Mouse (Mus musculus) WW6 (cell line): ENCODE measurements at regions not wholly inside any gene's neighbourhood (a gene's known extent, or its start where the extent isn't known, plus 50 kb on each side); places are given as distances from the start of the nearest gene placed in this dataset.

Source experiments
- DNase-seq: peaks from one replicate; pipeline ENCODE4 v3.0.0-alpha.2; 2013; ENCODE audit warnings: low read depth, low spot score

DNA sequence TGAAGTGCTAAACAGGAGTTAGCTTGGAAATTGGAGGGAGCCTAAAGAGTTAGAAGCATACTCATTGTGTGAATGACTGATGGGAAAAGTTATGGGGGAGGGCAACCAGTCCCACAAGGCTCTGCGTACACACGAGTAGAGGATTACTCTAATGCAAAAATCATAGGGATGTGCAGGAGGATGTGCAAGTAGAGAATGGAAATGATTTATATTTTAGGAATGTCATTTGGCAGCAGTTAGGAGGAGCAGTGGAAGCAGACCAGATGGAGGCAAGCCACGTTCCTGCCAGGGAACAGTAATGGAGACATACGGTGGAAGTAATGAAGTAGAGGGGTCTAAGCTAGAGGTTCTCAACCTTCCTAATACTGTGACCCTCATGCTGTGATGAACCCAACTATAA is 194.1 kb upstream of the Arhgap24 start:
- no peak for DNase-seq

DNA sequence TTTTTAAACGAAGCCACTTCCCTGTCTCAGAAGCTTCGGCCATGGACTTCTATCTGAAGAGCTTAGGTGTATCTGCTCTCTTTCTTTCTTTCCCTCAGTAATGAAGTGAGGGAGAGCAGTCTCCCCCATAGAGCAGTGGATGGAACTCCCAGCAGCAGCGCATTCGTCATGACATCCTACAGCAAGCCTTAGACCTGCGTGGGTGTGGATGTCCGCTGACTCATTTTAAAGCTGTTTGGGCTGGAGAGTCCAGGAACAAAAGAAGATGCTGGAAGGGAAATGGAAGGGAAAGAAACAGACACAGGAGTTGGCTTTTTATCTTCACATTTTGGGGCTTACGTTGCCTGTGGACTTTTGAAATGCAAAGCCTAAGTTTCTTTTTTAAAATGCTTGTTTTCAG is 190.3 kb upstream of the Arhgap24 start:
- DNase-seq: no peak

DNA sequence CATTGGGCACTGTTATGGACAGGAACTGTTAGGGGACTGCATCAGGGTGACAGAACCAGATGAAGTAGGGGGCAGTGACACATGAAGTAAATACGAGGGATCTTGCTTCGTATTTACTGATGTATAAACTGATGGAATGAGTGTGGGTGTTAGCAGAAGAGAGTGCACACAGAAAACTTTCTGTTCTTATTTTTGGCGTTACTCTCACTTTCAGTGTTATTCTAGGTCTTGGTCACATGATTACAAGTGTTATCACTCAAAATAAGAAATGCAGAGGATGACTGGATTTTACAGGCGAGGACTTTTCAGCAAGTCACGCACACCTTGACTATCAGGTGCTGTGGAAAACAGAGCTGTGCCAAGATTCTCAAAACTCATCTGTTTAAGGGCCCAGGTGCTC is 185.6 kb upstream of the Arhgap24 start:
- no peak for DNase-seq

DNA sequence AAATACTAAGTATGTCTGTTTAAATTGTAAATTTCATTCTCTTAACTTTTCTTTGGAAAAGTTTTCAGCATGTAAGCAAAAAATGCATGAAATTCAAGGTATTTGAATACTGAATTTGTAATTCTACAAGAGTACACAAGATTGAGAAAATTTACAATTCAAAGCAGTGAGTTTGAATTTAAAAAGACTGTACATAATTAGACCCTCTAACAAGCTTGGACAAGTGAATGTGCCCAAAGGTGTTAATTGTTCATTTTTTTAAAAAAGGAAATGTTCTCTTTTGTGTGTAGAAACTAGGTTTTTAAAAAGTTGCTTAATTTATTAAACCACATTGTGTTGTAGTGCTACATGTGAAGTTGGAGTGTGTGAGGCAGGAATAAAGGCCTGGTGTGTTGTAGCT is 174.9 kb upstream of the Arhgap24 start:
- no peak for DNase-seq

DNA sequence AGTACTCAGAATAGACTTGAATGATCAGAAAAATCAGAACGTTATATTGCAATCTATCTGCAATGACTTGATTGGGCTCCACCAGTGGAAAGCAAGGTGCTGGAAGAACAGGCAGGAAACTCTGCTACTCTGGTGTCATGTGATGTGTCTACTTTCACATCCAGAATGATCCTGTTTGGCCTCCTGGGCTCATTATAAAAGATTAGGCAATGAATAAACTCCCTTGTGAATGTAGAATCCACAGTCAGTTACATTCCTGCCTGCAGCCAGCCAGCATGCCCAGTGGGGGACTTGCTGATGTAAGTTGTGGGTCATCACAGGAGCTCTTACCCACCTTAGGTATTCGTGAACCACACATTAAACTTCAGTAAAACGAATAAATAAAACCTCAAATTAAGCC is 174.5 kb upstream of the Arhgap24 start:
- no peak for DNase-seq

DNA sequence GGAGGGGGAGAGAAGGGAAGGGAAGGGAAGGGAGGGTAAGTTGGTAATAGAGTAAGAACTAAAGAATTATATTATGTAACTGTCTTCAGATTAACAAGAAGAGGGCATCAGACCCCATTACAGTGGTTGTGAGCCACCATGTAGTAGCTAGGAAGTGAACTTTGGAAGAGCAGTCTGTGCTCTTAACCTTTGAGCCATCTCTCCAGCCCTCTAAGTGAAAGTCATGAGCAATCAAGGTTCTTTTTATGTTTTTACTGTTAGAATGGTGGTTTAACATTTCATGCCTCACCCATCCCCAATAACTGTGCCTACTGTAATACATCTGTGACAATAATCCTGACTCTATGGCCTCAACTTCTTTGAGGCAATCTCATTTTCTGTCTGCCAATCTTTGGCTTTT is 169.6 kb upstream of the Arhgap24 start:
- DNase-seq: no peak

DNA sequence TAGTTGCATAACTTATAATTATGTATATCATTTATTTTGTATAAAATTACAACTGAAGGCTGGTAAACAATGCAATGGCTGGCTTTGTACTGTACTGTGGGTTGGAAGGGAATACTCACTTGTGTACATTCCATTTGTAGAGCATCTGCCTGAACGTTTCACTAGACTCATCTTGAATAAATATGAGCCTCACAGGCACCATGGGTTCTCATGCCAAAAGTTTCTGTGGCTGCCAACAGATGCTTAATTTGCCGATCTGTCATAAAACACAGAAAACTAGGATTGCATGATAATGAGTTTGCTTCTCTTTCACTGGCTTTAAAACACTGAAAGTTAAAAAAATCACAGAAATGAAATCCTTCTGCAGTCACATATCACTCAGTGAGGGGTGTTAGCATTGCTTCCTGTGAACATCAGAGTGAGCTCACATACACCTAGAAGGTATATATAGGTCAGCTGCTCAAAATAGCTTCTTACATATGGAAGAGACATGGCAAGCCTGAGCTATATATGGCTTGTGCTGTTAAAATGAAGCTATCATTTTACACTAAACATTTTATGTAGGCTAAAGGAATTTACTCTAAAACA is 152.9 kb upstream of the Arhgap24 start:
- DNase-seq: no peak

DNA sequence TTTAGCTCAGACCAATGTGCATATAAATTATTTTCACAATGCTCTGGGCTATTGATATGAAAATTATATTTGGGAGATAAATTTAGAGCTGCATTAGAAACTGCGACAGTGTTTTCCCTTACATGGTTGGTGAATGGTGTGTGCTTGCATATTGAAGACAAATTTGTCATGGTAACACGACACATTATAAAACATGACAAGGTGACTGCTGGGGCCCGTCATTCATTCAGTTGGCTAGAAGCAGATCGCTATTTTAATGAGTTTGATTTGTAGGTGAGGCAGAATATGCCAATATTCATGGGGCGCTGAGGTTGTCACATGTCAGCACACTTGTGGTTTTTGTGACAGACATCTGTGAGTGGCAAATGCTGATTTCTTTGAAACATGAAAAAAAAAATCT is 147.3 kb upstream of the Arhgap24 start:
- no peak for DNase-seq

DNA sequence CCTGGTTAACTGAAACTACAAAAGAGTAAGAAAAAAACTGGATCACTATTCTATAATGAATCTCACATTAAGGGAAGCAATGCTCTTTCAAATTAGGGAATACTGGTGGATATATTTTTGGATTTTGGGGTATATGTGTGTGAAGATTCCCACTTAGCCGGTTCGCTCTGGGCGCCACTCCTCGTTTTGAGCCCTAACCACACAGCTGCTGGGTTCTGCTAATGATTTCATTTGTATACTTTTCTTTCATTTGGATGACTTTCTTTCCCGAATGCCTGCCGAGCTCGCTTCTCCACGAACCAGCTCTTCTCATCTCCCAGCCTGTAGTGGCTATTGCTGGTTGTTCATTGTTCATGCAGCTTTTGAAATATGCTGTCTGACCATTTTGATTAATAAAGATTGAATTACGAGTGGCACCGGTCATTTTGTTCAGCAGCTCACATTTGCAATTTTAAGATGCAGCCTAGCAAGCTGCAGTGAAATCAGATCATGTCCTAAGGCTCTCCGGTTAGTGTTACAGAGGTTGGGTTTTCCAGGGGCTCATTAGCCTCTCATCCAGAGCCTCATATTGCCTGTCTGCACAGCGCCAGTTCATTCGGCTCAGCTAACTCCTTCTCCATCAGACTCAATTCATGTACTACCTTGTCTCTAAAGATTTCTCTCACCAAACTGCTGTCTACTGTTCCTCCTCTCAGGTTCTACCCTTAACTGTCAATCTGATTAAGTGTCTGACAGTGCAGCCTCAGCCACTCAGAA is 146.6 kb upstream of the Arhgap24 start:
- no peak for DNase-seq

DNA sequence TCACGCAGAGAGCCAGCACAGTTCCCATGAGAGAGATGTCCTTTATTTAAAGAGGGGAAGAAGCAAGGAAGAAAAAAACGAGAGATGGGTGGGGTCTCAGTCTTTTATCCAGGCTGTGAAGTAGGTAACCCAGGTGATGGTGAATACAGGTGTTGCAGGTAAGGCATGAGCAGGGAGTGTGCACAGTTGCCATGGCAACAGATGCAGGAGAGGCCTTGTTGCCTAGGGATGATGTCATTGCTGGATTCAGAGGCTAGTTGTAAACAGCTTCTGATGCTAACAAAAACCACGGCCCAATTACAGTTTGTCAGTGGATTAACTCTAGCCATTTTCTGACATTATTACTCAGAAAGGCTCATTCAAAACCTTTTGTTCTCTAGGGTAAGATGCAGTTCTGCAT is 114.7 kb upstream of the Arhgap24 start:
- no peak for DNase-seq

DNA sequence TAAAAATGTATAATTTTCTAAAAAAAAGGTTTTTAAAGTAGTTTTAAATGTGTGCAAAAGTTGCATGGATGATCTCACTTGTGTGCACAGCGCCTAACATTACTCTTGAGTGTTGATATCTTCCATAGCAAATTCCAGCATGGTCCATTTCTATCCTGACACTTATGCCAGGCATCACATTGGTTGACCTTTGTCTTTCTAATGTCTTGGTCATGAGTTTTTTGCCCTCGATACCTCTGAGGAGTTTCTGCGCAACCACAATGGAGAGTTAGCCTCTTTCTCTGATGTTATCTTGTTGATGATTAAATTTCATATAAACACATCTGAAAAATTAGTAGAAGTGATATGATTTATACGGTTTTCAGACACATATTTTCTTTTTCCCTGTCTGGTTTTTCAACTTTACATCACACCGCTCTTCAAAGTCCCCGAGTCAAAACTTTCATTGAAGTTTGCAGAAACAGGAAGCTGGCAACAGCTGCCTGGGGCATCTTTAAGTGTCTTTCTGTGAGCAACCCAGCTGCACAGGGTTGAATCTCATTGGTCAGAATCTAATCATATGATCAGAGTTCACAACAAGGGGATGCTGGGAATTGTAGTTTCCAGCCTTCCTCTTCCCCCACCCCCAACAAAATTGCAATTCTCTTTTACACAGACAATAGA is 107.8 kb upstream of the Arhgap24 start:
- no peak for DNase-seq

DNA sequence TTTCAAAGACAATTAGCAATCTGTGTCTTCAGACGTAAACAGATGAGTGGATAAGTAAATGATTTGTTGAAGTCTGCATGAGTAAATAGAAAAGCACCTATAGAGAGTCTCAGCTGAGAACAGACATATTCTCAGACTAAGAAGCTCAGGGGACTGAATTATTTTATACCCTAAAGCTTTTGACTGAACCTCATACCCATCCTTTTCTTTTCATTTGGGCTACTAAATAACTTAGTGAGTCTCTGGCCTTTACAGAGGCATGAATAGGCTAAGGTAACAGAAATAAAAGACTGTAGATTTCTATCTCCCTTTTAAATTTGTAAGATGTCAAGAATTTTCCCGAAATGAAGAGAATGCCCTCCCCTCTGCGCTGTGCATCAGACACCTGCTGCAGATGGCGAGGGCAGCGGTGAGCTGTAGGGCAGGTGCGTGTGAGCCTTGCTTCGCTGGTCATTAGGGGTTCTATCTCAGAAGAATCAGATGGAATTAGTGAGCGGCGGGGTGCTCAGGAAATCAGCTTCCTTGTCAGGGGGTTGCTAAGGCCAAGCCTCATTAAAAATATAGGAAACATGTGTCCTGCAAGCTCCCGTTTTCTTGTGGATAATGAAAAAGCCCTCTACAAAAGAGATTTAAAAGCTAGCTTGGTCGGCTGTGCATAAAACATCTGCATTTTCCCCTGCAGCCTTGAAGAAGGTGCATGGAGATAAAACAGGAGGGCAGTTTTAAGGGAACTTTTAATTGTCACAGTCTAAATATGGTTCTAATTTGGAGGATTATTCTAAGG is 107.0 kb upstream of the Arhgap24 start:
- no peak for DNase-seq

DNA sequence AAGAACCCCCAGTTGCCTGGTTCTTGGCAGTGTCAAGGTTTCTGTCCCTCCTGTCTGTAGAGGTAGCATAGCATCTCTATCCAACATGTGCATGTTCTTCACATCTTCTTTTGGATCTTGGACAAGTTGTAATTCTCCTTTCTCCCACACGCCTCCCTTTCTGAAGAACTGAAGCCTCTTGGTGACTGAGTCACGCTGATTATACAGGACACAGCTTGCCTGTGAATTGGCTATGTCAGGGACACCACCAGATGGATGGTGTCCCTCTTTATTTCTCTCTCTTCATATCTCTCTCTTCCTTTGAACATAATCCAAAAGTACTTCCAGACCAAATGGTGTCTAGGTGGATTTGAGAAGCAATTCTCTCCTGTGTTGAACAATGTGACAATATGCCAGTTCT is 105.9 kb upstream of the Arhgap24 start:
- DNase-seq: no peak

DNA sequence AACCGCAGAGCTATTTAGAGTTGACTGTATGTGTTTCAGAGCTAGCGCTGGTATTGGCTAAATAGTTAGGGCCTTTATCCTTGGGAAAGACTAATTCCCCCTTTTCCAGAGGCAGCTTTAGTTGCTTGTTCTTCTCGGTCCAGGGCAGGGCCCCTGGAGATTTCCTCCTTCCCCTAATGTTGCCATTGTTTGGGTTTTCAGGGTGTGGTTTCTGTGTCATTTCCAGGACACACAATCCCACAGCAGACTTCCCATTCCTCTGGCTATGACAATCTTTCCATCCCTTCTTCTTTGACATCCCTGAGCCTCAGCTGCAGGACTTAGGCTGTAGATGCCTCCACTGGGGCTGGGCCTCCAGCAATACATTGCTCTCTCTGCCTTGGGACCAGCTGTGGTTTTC is 87.2 kb upstream of the Arhgap24 start:
- no peak for DNase-seq

DNA sequence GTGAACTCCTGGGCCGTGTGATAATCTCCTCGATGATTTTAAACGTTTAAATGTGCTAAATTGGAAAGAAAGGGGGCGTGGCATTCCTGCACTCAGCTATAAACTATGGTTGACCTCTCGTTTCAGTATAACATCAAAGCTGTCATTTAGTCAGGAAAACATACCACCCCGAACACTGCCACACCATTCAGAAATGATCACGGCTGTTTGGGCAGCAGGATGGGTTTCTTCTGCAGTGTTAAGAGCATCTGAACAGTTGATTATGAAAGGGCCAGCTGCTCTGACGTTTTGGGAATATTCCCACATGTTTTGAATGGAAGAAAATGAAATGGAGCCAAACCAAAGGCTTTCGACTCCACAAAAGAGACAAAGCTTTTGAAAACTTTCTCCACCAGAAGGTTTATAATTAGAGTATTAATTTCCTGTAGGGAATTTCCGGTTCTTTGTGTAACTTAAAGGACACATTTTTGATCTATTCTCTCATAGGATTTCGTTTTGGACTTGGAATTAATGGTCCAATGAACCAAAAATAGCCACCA is 85.5 kb upstream of the Arhgap24 start:
- no peak for DNase-seq

DNA sequence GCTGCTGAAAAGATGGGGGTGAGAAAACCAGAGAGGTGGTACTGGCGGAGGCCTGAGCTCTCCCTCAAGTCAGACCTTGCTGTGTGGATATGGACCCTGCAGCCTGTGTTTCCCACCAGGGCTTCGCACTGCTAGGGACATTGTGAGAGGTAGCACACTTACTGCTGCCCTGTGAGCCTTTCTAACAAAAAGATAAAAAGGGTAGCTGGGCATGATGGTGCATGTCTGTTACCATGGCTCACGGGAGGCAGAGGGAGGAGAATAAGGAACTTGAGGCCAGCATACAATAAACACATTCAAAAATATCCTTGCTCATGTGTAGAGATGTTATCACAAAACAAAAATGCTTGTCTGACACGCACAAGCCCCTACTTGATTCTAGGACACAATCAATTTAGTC is 82.2 kb upstream of the Arhgap24 start:
- no peak for DNase-seq

DNA sequence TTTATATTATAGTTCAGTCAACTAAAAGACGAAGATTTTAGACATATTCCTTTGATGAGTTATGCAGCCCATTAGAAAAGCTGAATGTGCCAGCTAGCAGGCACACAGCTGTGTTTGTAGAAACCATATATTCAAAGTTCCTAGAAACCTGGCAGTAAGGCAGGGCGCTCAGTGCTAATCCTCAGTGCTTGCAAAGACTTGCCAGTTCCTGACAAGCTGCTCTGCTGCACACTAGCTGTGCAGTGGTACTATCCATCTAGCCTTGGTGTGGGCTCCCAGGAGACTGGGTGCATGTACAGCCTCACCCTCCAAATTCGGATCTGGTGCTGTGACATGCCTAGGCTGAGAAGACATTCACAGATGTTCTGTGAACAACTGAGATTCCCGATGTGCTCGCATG is 63.5 kb upstream of the Arhgap24 start:
- DNase-seq: no peak

DNA sequence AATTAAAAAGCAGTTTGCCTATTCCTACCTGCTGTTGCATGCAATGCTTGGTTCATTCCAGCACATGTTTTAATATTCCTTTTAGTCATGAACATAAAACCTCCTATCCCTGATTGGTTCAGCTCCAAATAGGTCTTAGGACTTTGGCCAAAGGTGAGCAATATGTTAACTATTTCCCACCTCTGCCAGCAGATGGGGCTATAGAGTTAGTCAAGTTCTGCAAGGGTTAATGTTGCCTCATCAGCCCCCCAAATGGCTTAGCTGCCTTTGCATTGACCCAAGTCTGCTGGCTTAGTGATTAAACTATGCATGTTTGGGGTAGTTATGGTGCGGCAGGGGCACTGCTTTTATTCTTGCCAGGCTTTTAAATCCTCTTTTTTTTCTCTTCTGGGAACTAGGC is 62.1 kb upstream of the Arhgap24 start:
- DNase-seq: peak; percentile 9

DNA sequence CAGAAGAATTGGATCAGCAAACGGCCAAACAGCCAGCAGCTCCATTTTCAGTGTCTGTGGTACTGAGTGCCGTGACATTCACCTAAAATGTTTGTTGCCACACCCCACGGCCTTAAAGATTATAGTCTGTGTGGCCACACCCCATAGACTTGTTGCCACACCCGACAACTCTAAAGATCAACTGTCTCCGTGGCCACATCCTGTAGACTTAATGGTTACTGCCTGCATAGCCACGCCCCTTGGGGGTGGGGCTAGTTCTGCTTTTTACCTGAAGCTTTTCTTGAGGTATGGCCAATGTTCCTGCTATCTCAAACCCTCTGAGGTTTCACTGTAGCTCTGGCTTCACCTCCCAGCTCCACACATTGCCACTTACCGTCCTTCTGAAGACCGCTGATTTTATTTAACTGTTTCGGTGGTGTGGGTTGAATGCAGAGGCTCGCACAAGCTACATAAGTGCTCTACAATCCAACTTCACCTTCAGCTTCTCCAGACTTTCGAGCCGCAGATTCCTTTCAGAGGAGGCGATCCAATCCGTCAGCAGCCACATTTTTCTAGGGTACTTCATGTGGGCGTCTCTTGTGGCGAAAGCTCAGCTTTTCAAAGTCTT is 56.5 kb upstream of the Arhgap24 start:
- DNase-seq: peak; percentile 9

DNA sequence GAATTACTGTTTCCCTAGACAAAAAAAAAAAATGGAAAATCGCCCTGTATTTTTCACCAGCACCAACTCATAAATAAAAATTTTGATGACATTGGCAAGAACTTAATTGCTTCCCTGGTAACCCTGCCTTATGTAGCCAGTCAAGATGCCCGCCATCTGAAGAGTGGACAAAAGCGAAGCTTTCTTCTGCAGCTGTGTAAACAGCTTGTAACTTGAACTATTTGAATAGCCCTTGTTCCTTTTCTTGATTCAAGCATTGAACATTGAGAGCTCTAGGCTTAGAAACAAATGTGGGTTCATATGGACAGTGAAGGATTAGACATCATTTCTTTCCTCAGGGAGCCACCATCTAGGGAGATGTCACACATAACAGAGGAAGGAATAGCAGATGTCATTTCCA is 52.9 kb upstream of the Arhgap24 start:
- no peak for DNase-seq
